Mouse (Mus musculus): ENCODE data around the gene Cfap46.

DNA sequence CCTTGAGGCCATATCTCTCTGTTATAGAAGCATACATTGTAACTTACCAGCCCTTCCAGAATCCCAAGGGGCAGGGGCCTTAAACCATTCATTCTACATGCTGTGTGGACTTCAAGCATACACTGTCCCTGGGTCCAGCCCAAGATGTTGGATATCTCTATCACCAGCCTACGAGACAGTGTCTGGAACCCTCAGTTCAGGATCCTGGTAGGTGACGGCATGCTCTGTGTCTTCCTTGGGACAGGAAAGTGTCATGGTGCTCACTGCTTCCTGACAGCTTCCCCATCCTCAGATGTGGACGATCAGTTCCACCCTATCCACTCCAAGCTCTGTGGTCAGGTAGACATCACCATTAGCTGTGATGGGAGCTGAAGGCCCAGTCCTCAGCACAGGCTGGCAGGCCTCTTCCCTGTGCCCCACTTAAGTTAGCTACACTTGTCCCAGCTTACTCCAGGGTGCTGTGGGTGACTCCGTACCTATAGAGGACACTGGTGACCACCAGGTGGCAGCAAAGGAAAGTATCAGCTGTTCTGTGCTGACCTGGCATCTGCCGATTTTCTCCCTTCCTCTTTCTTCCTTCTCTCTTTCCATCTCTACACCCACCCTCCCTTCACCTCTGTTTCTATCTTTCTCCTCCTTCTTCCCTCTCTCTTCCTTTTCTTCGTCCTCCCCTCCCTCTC lies 19.7 kb upstream of the Cfap46 start:
- TF ChIP-seq CTCF (conservative IDR thresholded peaks at IDR 0.05; ENCODE audit: low read length): peak; percentile 39
- TF ChIP-seq NANOG (IDR thresholded peaks at IDR 0.05; ENCODE audit: borderline replicate concordance, low read length): no peak
- TF ChIP-seq POU5F1 (IDR thresholded peaks at IDR 0.05; ENCODE audit: borderline replicate concordance, low read length): no peak
